Mouse (Mus musculus): Measurements from ENCODE around the gene Pold4.

DNA sequence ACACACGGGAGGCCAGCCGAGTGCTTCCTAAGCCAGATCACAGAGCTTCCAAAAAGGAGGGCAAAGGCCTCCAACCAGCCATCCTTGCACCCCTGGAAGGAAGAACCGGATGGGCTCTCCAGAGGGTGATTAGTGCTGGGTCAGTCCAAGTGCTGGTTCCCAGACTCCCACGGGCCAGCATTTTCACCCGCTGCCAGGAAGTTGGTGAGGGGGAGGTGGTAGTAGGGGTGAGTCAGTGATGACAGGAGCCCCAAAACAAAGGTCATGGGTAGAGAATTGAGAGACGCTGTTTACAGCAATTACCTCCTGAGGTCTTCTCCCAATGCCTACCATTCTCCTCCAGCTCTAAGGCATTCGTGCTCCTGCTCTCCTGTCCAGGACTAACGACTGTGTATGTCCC, 1.3 kb upstream of the Pold4 start:
- TF ChIP-seq POLR2A (IDR thresholded peaks at IDR 0.05; ENCODE audit: control insufficient read depth, extremely low read depth, insufficient read depth, low read length, poor library complexity) (no peak), CTCF (IDR thresholded peaks at IDR 0.05; ENCODE audit: borderline replicate concordance, control insufficient read depth, extremely low read depth, insufficient read depth, low read length, poor library complexity) (no peak)

Measured in thymus, adult 2 months (tissue).